Mouse (Mus musculus): ENCODE measurements around the gene Mrps30. TPM values are rescaled to one million over a fixed set of nuclear protein-coding genes. Genes with fewer than 3 reads are reported as not detected.

The Mrps30 gene
- polyA plus RNA-seq, 1 experiment: 29.7 TPM

- TF ChIP-seq REST (IDR thresholded peaks at IDR 0.05; ENCODE audit: insufficient read depth, insufficient read length) (no peak), TCF3 (IDR thresholded peaks at IDR 0.05; ENCODE audit: insufficient read length, low read depth) (no peak), POLR2A (IDR thresholded peaks at IDR 0.05; ENCODE audit: insufficient read length, low read depth) (no peak), SRF (IDR thresholded peaks at IDR 0.05; ENCODE audit: control insufficient read depth, insufficient read length, low read depth) (no peak), E2F4 (IDR thresholded peaks at IDR 0.05; ENCODE audit: insufficient read depth) (no peak), USF1 (IDR thresholded peaks at IDR 0.05; ENCODE audit: low read depth) (no peak), MYOD1 (IDR thresholded peaks at IDR 0.05; ENCODE audit: control insufficient read depth in 1 of 3, insufficient read length in 2 of 3, low read depth in 2 of 3) (no peak), CEBPB (IDR thresholded peaks at IDR 0.05; ENCODE audit: insufficient read depth, poor library complexity, severe bottlenecking) (no peak), POLR2AphosphoS2 (IDR thresholded peaks at IDR 0.05; ENCODE audit: insufficient read length, low read depth) (no peak), TCF12 (IDR thresholded peaks at IDR 0.05; ENCODE audit: insufficient read depth, poor library complexity, severe bottlenecking) (no peak), MAX (IDR thresholded peaks at IDR 0.05; ENCODE audit: low read depth) (no peak), MYOG (IDR thresholded peaks at IDR 0.05; ENCODE audit: control insufficient read depth in 1 of 3, insufficient read depth in 1 of 3, insufficient read length in 2 of 3, low read depth in 2 of 3) (no peak)
- Histone ChIP-seq H3K27me3 (ENCODE audit: control insufficient read depth, insufficient read depth, insufficient read length) (no peaks in the 10 kb centered on the region), H3K4me3 (no peak overlapping the region), H3ac (ENCODE audit: control insufficient read depth, insufficient read length) (no peak overlapping the region), H3K79me2 (ENCODE audit: control insufficient read depth, insufficient read depth) (peaks cover 5% of the 10 kb centered on the region), H3K36me3 (ENCODE audit: control insufficient read depth, insufficient read depth) (peaks cover 52% of the 10 kb centered on the region), H3K4me2 (ENCODE audit: low read depth) (no peak overlapping the region)
Measured at GRCm38 (mm10) chr13:118380381-118380780, 6.7 kb downstream of the Mrps30 start.

- Histone ChIP-seq H3K27me3 (ENCODE audit: control insufficient read depth, insufficient read depth, insufficient read length) (no peaks in the 10 kb centered on the region), H3K4me2 (ENCODE audit: low read depth) (no peak overlapping the region), H3K4me3 (no peak overlapping the region), H3K79me2 (ENCODE audit: control insufficient read depth, insufficient read depth) (no peaks in the 10 kb centered on the region), H3K36me3 (ENCODE audit: control insufficient read depth, insufficient read depth) (peaks cover 47% of the 10 kb centered on the region), H3ac (ENCODE audit: control insufficient read depth, insufficient read length) (no peak overlapping the region)
- TF ChIP-seq TCF3 (IDR thresholded peaks at IDR 0.05; ENCODE audit: insufficient read length, low read depth) (no peak), SRF (IDR thresholded peaks at IDR 0.05; ENCODE audit: control insufficient read depth, insufficient read length, low read depth) (no peak), CEBPB (IDR thresholded peaks at IDR 0.05; ENCODE audit: insufficient read depth, poor library complexity, severe bottlenecking) (no peak), POLR2AphosphoS2 (IDR thresholded peaks at IDR 0.05; ENCODE audit: insufficient read length, low read depth) (no peak), E2F4 (IDR thresholded peaks at IDR 0.05; ENCODE audit: insufficient read depth) (no peak)
Measured at GRCm38 (mm10) chr13:118379155-118379554, 7.9 kb downstream of the Mrps30 start.

DNA sequence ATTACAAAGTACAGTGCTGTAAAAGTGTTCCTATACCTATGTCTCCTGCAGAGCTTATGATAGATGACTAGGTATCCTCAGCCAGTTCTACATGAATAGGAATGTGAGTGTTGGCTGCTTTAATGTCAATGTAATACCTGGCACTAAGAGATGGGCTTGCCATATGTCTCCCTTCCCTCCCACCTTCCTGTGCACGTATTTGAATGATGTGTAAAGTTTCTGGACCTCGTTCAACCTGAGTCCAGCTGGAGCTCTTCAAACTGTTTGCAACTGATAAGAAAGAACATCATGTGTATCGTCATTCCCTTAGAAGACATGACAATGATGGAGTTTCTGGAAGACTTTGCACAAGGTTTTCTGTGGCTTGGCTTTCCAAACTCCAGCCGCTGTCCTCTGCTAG is 14.2 kb downstream of the Mrps30 start:
- TF ChIP-seq MAX (IDR thresholded peaks at IDR 0.05; ENCODE audit: low read depth): no peak
- TF ChIP-seq TCF3 (IDR thresholded peaks at IDR 0.05; ENCODE audit: insufficient read length, low read depth): no peak
- no peak for TF ChIP-seq POLR2A (IDR thresholded peaks at IDR 0.05; ENCODE audit: insufficient read length, low read depth)
- TF ChIP-seq MYOD1 (IDR thresholded peaks at IDR 0.05; ENCODE audit: control insufficient read depth in 1 of 3, insufficient read length in 2 of 3, low read depth in 2 of 3): no peak
- no peak for TF ChIP-seq E2F4 (IDR thresholded peaks at IDR 0.05; ENCODE audit: insufficient read depth)
- TF ChIP-seq POLR2AphosphoS2 (IDR thresholded peaks at IDR 0.05; ENCODE audit: insufficient read length, low read depth): no peak
- TF ChIP-seq REST (IDR thresholded peaks at IDR 0.05; ENCODE audit: insufficient read depth, insufficient read length): no peak
- no peak for TF ChIP-seq SRF (IDR thresholded peaks at IDR 0.05; ENCODE audit: control insufficient read depth, insufficient read length, low read depth)
- no peak for TF ChIP-seq MYOG (IDR thresholded peaks at IDR 0.05; ENCODE audit: control insufficient read depth in 1 of 3, insufficient read depth in 1 of 3, insufficient read length in 2 of 3, low read depth in 2 of 3)
- TF ChIP-seq CEBPB (IDR thresholded peaks at IDR 0.05; ENCODE audit: insufficient read depth, poor library complexity, severe bottlenecking): no peak
- TF ChIP-seq TCF12 (IDR thresholded peaks at IDR 0.05; ENCODE audit: insufficient read depth, poor library complexity, severe bottlenecking): no peak
- TF ChIP-seq USF1 (IDR thresholded peaks at IDR 0.05; ENCODE audit: low read depth): no peak
- H3ac ChIP-seq (ENCODE audit: control insufficient read depth, insufficient read length): no peak overlapping the region
- H3K79me2 ChIP-seq (ENCODE audit: control insufficient read depth, insufficient read depth): no peaks in the 10 kb centered on the region
- no peak overlapping the region for H3K4me2 ChIP-seq (ENCODE audit: low read depth)
- H3K4me3 ChIP-seq: no peak overlapping the region
- H3K27me3 ChIP-seq (ENCODE audit: control insufficient read depth, insufficient read depth, insufficient read length): no peaks in the 10 kb centered on the region
- peaks cover 7% of the 10 kb centered on the region for H3K36me3 ChIP-seq (ENCODE audit: control insufficient read depth, insufficient read depth)

- TF ChIP-seq USF1 (IDR thresholded peaks at IDR 0.05; ENCODE audit: low read depth) (no peak), TCF3 (IDR thresholded peaks at IDR 0.05; ENCODE audit: insufficient read length, low read depth) (no peak), SRF (IDR thresholded peaks at IDR 0.05; ENCODE audit: control insufficient read depth, insufficient read length, low read depth) (no peak), MAX (IDR thresholded peaks at IDR 0.05; ENCODE audit: low read depth) (no peak)
- no peaks in the 10 kb centered on the region for H3K36me3 ChIP-seq (ENCODE audit: control insufficient read depth, insufficient read depth)
- no peaks in the 10 kb centered on the region for H3K27me3 ChIP-seq (ENCODE audit: control insufficient read depth, insufficient read depth, insufficient read length)
- H3K4me3 ChIP-seq: no peak overlapping the region
- H3K79me2 ChIP-seq (ENCODE audit: control insufficient read depth, insufficient read depth): no peaks in the 10 kb centered on the region
- H3K4me2 ChIP-seq (ENCODE audit: low read depth): no peak overlapping the region
- H3ac ChIP-seq (ENCODE audit: control insufficient read depth, insufficient read length): no peak overlapping the region
Measured at GRCm38 (mm10) chr13:118365774-118366173, 21.3 kb downstream of the Mrps30 start.

DNA sequence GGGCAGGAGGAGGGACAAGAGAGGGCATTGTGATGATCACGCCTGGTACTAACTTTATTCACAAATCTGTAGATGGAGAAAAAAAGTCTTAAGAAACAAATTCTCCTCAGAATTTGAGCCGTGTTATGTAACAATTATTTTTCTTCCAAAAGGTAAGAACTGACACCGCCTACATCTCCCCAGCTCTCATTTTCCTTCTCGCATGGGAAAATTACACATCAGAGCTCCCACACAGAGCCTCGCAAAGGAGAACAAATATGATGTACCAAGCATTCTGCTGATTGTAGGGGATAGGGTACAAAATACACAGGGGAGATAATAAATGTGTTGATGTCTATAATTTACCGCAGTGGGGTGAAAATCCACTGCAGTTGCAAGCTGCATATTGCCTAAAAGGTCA is 23.7 kb downstream of the Mrps30 start:
- no peaks in the 10 kb centered on the region for H3K36me3 ChIP-seq (ENCODE audit: control insufficient read depth, insufficient read depth)
- no peak overlapping the region for H3K4me3 ChIP-seq
- no peak overlapping the region for H3ac ChIP-seq (ENCODE audit: control insufficient read depth, insufficient read length)
- H3K4me2 ChIP-seq (ENCODE audit: low read depth): no peak overlapping the region
- no peaks in the 10 kb centered on the region for H3K79me2 ChIP-seq (ENCODE audit: control insufficient read depth, insufficient read depth)
- no peaks in the 10 kb centered on the region for H3K27me3 ChIP-seq (ENCODE audit: control insufficient read depth, insufficient read depth, insufficient read length)
- no peak for TF ChIP-seq SRF (IDR thresholded peaks at IDR 0.05; ENCODE audit: control insufficient read depth, insufficient read length, low read depth)
- TF ChIP-seq USF1 (IDR thresholded peaks at IDR 0.05; ENCODE audit: low read depth): no peak
- TF ChIP-seq REST (IDR thresholded peaks at IDR 0.05; ENCODE audit: insufficient read depth, insufficient read length): no peak
